Mouse (Mus musculus) urinary bladder, postnatal 25 days (tissue): ENCODE measurements around the gene Usp34.
"Not testable (repeated sequence)": the region's sequence is repeated elsewhere in the genome, so short reads cannot be mapped to it uniquely, and the experiment has no call there.

Experiments
- DNase-seq: peaks from one replicate; pipeline ENCODE4 v3.0.0; 2022; ENCODE audit warnings: low spot score

The Usp34 gene

GRCm38 (mm10) chr11:23306764-23307565, at the start of gene Usp34:
Gene Usp34, plus strand, starts transcription at chr11:23306895.
- peak; percentile 69 for DNase-seq

GRCm38 (mm10) chr11:23259073-23259472, 47.6 kb upstream of the Usp34 start:
- no peak for DNase-seq

- DNase-seq, result no peak
Observed at GRCm38 (mm10) chr11:23259481-23259880, 47.2 kb upstream of the Usp34 start.

- no peak for DNase-seq
Observed at GRCm38 (mm10) chr11:23260186-23260585, 46.5 kb upstream of the Usp34 start.

DNA sequence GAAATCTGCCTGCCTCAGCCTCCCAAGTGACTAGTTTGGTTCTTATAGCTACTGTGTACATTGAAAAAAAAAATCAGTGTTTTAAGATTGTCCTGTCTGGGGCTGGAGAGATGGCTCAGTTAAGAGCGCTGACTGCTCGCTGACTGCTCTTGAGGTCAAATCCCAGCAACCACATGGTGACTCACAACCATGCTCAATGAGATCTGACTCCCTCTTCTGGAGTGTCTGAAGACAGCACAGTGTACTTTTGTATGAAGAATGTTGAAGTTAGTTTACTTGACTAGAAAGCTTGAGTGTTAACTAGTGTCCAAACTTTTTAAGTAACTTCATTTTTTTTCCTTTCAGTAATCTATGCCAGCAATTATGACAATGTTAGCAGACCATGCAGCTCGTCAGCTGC, 45.2 kb upstream of the Usp34 start:
- DNase-seq, result no peak

- DNase-seq, result no peak
Observed at GRCm38 (mm10) chr11:23264949-23265348, 41.7 kb upstream of the Usp34 start.

DNA sequence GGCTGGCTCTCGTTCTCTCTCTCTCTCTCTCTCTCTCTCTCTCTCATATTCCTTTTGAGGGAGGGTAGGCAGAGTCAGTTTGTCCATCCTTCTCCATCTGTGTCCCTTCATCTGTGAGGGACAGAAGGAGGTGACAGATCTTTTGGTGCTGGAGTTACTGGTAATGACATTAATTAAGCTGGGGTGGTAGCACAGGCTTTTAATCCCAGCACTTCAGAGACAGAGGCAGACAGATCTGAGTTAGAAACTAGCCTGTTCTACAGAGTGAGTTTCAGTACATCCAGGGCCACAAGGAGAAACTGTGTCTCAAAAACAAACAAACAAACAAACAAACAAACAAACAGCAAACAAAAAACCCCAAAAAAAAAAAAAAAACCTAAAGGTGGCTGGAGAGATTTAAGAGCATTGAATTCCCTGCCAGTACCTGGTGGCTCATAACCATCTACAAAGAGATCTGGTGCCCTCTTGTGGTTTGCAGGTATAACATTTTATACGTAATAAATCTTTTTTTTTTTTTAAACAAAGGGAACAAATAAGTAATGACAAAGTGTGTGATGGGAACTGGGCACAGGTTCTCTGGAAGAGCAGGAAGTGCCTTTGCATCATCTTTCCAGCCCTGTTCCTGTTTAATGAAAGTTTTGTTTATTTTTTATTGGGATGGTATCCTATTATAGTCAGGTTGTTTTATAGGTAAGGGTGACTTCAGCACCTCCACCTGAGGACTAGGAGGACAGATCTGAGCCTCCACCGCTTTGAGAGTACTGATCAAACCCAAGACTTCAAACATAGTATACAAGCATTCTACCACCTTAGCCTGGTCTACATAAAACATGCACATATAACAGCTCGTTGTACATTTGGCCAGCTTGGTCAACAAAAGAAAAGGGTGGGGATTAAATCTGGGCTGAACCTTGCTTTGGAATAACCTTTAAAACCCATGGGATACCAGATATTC, 34.6 kb upstream of the Usp34 start:
- DNase-seq, result peak; percentile 33

- no peak for DNase-seq
Observed at GRCm38 (mm10) chr11:23275780-23276179, 30.9 kb upstream of the Usp34 start.

DNA sequence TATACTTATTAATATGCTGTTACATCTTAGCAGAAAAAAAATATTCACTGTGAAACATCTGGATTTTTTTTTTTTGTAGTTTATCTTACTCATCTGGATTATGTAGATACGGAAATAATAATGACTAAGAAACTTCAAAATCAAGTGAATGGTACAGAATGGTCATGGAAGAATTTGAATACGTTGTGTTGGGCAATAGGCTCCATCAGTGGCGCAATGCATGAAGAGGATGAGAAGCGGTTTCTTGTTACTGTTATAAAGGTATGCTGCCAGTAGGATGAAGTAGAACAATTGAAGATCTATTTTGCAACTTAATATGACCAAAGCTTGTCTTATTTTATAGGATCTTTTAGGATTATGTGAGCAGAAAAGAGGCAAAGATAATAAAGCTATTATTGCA, 22.2 kb upstream of the Usp34 start:
- DNase-seq, result no peak

- DNase-seq, result not testable (repeated sequence)
Observed at GRCm38 (mm10) chr11:23288866-23289265, 17.8 kb upstream of the Usp34 start.

- DNase-seq, result no peak
Observed at GRCm38 (mm10) chr11:23297379-23297778, 9.3 kb upstream of the Usp34 start.

DNA sequence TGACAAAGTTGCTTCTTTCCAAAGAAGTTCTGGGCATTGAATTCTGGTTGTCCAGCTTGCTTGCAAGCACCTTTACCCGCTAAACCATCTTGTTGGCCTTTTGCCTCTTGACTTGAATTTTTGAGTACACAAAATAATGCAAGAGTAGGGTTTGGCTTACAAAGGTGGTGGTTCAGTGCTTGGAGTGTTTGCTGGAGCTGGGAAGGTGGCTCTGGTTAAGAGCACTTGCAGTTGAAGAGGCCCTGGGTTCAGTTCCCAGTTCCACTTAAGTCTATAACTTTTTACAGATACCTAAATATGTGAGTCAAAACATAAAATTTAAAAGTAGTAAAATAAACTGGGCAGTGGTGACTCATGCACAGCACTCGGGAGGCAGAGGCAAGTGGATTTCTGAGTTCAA, 8.4 kb upstream of the Usp34 start:
- DNase-seq, result no peak

GRCm38 (mm10) chr11:23299910-23300309, 6.8 kb upstream of the Usp34 start:
- DNase-seq, result no peak

DNA sequence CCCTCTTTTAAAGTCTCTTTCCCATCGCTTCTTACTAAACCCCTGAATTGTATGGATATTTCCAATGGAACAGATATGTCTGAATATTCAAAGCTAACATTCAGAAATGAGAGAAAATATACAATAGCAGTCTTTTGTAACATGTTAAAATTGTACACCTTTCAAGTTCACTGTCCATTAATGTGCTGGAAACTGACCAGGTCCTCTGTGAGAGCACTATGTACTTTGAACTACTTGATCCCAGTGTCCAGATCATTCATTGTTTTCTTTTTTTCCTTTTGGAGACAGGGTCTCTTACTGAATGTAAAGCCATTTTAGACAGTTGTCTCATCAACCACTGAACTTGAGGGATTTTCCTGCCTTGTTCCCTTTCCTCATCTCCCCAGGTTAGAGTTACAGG, 3.6 kb upstream of the Usp34 start:
- no peak for DNase-seq

- DNase-seq, result not testable (repeated sequence)
Observed at GRCm38 (mm10) chr11:23305101-23305672, 1.5 kb upstream of the Usp34 start.

- peak; percentile 89 for DNase-seq
Observed at GRCm38 (mm10) chr11:23305673-23306608, 754 bp upstream of the Usp34 start.

GRCm38 (mm10) chr11:23307566-23307920, 848 bp downstream of the Usp34 start:
- no peak for DNase-seq

GRCm38 (mm10) chr11:23313496-23313895, 6.8 kb downstream of the Usp34 start:
- no peak for DNase-seq

GRCm38 (mm10) chr11:23329413-23329812, 22.7 kb downstream of the Usp34 start:
- no peak for DNase-seq

- no peak for DNase-seq
Observed at GRCm38 (mm10) chr11:23332136-23332535, 25.4 kb downstream of the Usp34 start.

DNA sequence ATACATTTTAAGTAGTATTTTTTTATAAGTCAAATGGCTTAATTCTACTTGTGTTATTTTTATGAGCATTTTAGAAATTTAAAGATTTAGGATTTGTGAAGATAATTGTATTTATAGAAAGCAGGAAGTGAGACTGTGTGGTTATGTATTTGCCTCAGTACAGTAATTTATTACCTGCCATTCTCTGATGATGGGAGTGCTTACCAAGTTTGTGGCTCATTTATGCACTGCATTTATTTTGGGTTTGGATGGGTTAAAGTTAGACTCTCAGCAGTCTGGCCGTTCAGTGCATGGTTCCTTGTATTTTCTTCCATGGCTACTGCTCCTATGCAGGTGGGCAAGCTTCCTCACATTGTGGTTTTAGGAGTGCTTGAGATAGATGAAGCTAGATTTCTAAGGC, 28.5 kb downstream of the Usp34 start:
- DNase-seq, result no peak

- not testable (repeated sequence) for DNase-seq
Observed at GRCm38 (mm10) chr11:23357226-23357625, 50.5 kb downstream of the Usp34 start.
